Mouse (Mus musculus): ENCODE results near the gene Cstad.

DNA sequence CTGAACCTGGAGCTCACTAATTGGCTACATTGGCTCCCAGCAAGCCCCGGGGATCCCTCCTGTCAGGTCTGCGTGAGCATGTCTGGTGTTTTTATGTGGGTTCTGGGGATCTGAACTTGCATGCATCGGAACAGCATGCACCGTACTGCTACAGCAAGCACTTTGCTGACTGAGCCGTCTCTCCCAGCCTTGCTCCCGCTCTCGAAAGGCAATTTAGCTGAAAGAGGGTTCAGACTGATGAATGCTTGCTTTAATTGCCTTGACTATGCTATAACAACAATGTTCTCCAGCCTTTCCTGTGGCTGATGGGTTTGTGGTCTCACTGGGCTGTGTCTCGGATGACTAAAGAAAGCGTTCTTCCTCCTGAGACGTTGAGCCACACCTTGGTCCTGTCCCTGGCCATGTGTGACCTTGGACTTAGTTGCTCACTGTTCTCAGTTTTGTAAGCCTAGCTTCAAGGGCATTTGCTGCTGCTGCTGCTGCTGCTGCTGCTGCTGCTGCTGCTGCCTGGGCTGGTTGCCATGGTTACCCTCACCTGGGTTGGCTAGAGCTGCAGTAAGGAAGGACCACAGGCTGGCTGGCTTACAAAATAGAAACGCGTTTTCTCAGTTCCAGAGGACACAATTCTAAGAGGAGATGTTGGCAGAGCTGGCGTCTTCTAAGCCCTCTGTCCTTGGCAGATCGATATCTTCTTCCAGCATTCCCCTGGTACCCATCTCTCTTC lies 34.4 kb downstream of the Cstad start:
- TF ChIP-seq EP300 (IDR thresholded peaks at IDR 0.05; ENCODE audit: low read depth) (no peak), CTCF (IDR thresholded peaks at IDR 0.05; ENCODE audit: low read depth) (no peak)

Measured in liver, embryonic 14.5 days (tissue).